8 mouse cellular contexts compared by ENCODE assay signal in genomic region chr5:139371631-139372401, GRCm38 (mm10). TPM values are rescaled to one million over a fixed set of nuclear protein-coding genes. Genes with fewer than 3 reads are reported as not detected.
DNase-seq lines count a peak whose midpoint lies in the region; ATAC-seq lines count a peak whose summit lies in the region.

No protein-coding gene starts in this region.

- H3K36me3 ChIP-seq in lung, embryonic 16.5 days (ENCODE audit: control insufficient read depth, insufficient read depth, low read length) = no peaks in the 10 kb centered on the region

- H3K27ac ChIP-seq in lung, embryonic 16.5 days (ENCODE audit: low read length) = peak overlapping the region; percentile 81

- peak overlapping the region; percentile 97 for H3K9ac ChIP-seq in lung, embryonic 16.5 days (ENCODE audit: low read length)

- WGBS in lung, embryonic 16.5 days = 1% methylated on average over 39 of the region's 39 CpGs

- H3K27me3 ChIP-seq in lung, embryonic 16.5 days (ENCODE audit: control insufficient read depth, insufficient read depth, low read depth, low read length) = no peaks in the 10 kb centered on the region

- H3K4me1 ChIP-seq in lung, embryonic 16.5 days (replicated peaks; ENCODE audit: control insufficient read depth, insufficient read depth, low read length) = peaks cover 23% of the 10 kb centered on the region

- peak; percentile 91 to 94 for ATAC-seq in hematopoietic stem cell, adult 5-6 weeks (replicated peaks in 1 of 2; ENCODE audit: insufficient read depth in 1 of 2, low FRiP score in 2 of 2, low TSS enrichment in 1 of 2, low read depth in 1 of 2, poor library complexity in 2 of 2, severe bottlenecking in 2 of 2)
- peak; percentile 96 for ATAC-seq in lung, embryonic 16.5 days (ENCODE audit: low read depth)

- H3K4me3 ChIP-seq in lung, embryonic 16.5 days (ENCODE audit: low read length) = peak overlapping the region; percentile 80

- peak; percentile 92 for DNase-seq in Muller cell, postnatal 12 days (ENCODE audit: inconsistent ontology term)
- DNase-seq in cerebellum, adult 8-10 months = peak; percentile 82
- DNase-seq in forelimb bud, embryonic 11.5 days (ENCODE audit: low read depth, low spot score) = peak; percentile 96
- peak; percentile 93 for DNase-seq in layer of hippocampus, adult 9-11 months
- peak; percentile 85 for DNase-seq in ovary, adult 18-20 months (ENCODE audit: low spot score)
- peak; percentile 88 for DNase-seq in thymus, postnatal 0 days (ENCODE audit: low spot score)

- H3K4me2 ChIP-seq in lung, embryonic 16.5 days (ENCODE audit: low read depth, low read length) = peak overlapping the region; percentile 94

- no peaks in the 10 kb centered on the region for H3K9me3 ChIP-seq in lung, embryonic 16.5 days (ENCODE audit: control insufficient read depth, low read length)

RNA-seq across cellular contexts. Expression of gene Gpr146, which starts 5.7 kb away (rescaled TPM):
- 11.2 and 11.8 TPM in 2 replicates for total RNA-seq in hematopoietic stem cell, adult 5-6 weeks (2017)
- 6.6 and 8.6 TPM in 2 replicates for polyA plus RNA-seq in lung, embryonic 16.5 days (2015; fragmentation: Nextera tagmentation; extraction: Ambion mirVana)
- 5.5 and 7.4 TPM in 2 replicates for polyA plus RNA-seq in thymus, postnatal 0 days (2015; fragmentation: Nextera tagmentation; extraction: Ambion mirVana)

RNA-seq across cellular contexts. Expression of gene Cyp2w1, which starts 19.4 kb away (rescaled TPM):
- total RNA-seq in hematopoietic stem cell, adult 5-6 weeks (2017) = not detected in 2 replicates
- 0.18 and 0.33 TPM in 2 replicates for polyA plus RNA-seq in lung, embryonic 16.5 days (2015; fragmentation: Nextera tagmentation; extraction: Ambion mirVana)
- not detected in 2 replicates for polyA plus RNA-seq in thymus, postnatal 0 days (2015; fragmentation: Nextera tagmentation; extraction: Ambion mirVana)

RNA-seq across cellular contexts. Expression of gene Cox19, which starts 20.6 kb away (rescaled TPM):
- total RNA-seq in hematopoietic stem cell, adult 5-6 weeks (2017) = 14.9 and 18.7 TPM in 2 replicates
- 79.8 and 94.4 TPM in 2 replicates for polyA plus RNA-seq in lung, embryonic 16.5 days (2015; fragmentation: Nextera tagmentation; extraction: Ambion mirVana)
- 110 and 112 TPM in 2 replicates for polyA plus RNA-seq in thymus, postnatal 0 days (2015; fragmentation: Nextera tagmentation; extraction: Ambion mirVana)

RNA-seq across cellular contexts. Expression of gene C130050O18Rik, which starts 33.3 kb away (rescaled TPM):
- 2.1 and 3.3 TPM in 2 replicates for total RNA-seq in hematopoietic stem cell, adult 5-6 weeks (2017)
- 1.3 and 1.7 TPM in 2 replicates for polyA plus RNA-seq in lung, embryonic 16.5 days (2015; fragmentation: Nextera tagmentation; extraction: Ambion mirVana)
- 0.54 and 0.79 TPM in 2 replicates for polyA plus RNA-seq in thymus, postnatal 0 days (2015; fragmentation: Nextera tagmentation; extraction: Ambion mirVana)

RNA-seq across cellular contexts. Expression of gene Adap1, which starts 46.4 kb away (rescaled TPM):
- 19.4 and 29.0 TPM in 2 replicates for total RNA-seq in hematopoietic stem cell, adult 5-6 weeks (2017)
- polyA plus RNA-seq in lung, embryonic 16.5 days (2015; fragmentation: Nextera tagmentation; extraction: Ambion mirVana) = 1.7 and 1.9 TPM in 2 replicates
- polyA plus RNA-seq in thymus, postnatal 0 days (2015; fragmentation: Nextera tagmentation; extraction: Ambion mirVana) = 3.1 TPM in 2 replicates

Comparison
In these comparisons a context has a peak if more than half of its experiments do, and no peak if none do; other contexts are left out.
1. Peak in every context shown above with its lines: DNase-seq, ATAC-seq, H3K4me3 ChIP-seq and H3K27ac ChIP-seq.